Mouse (Mus musculus): ENCODE measurements around the gene Eif4enif1.
A peak's percentile ranks its signal among the peaks of the same experiment; 100 is the strongest.

The Eif4enif1 gene

DNA sequence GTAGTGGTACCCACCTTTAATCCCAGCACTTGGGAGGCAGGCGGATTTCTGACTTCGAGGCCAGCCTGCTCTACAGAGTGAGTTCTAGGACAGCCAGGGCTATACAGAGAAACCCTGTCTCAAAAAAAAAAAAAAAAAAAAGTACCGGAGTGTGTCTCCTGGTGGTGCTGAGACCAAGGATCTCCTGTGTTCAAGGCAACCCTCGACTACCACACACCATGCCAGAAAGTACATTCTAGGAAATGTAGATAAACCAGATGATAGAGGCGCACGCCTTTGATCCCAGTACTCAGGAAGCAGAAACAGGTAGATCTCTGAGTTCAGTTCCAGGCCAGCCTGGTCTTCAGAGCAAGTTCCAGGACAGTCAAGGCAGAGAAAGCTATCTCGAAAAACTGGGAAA, 64.9 kb downstream of the Eif4enif1 start:
- no peak for DNase-seq (ENCODE audit: low read depth)

DNA sequence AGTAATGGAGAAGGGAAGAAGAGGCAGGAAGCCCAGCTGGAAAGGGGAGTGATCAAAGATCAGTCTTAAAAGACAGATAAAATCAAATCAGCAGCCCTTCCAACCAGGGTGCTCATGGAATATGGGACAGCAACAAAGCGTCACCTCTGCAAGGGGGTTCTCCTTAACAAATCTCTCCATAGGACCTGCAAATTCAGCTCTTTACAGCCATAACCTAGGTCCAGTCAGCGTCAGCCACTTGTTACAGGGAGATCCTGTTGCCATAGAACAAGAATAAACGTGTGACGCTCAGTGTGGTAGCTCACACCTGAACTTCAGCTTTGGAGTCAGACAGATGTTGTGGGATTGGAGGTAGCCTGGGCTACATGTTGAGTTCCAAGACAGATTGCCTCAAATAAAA, 67.0 kb downstream of the Eif4enif1 start:
- no peak for DNase-seq (ENCODE audit: low read depth)

DNA sequence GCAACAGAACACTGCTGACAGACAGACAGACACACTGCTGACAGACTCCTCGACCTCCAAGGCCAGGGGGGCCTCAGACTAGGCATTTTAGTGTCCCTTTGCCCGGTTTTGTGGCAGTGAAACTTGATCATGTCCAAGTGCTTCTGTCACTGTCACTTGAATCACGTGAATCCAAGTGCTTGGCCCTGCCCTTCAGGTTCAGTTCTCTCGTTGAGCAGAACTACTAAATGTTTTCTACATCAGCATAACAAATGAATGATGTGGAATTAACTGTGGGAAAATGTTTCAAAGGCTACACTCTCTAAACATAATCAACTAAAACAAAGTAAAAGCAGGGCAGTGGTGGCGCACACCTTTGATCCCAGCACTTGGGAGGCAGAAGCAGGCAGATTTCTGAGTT, 76.2 kb downstream of the Eif4enif1 start:
- DNase-seq (ENCODE audit: low read depth) = no peak

DNA sequence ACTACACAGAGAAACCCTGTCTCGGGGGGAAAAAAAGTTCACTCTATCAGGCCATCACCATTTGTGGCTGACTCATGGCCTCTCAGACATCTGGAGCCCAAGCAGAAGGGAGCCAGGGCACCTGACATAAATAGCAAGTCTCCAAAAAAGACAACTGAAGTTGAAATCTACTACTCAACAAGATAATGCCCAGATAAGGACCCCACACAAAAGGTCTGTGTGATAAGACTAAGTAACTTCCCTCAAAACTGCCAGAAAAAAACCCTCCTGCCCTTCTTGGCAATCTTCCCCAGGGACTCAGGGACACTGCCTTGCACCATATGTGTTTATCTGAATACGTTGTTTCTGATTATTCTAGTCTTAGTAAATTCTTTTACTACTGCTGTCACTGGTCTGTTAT, 77.5 kb downstream of the Eif4enif1 start:
- no peak for DNase-seq (ENCODE audit: low read depth)

DNA sequence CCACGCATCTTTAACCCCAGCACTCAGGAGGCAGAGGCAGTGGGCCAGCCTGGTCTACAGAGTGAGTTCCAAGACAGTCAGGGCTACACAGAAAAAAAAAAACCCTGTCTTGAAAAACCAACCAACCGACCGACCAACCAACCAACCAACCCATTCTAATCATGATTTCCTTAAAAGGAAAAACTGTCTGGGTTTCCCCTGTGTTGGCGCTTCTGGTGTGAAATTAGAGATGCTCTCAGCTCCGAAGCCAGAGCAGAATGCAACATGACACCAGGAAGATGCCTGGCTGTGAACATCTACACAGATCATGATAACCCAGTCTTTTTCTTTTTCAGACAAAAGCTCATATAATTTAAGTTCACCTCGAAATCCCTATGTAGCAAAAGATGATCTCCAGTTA, 80.7 kb downstream of the Eif4enif1 start:
- DNase-seq (ENCODE audit: low read depth) = no peak

DNA sequence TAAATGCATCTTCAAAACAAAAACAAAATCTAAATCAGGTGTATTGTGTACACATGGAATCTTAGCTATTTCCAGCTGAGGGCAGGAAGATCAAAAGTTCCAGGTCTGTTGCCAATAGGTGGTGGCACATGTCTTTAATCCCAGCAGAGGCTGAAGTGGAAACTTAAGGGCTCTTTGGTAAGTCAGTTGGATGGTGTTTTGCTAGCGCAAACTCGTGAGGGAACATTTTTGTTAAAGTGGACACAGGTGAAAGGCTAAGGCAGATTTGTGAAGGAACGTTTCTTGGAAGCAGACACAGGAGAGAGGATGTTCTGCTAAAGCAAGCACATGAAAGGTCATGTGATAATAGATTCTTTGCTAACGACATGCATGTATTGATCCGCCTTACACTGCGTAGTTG, 81.5 kb downstream of the Eif4enif1 start:
- no peak for DNase-seq (ENCODE audit: low read depth)

DNA sequence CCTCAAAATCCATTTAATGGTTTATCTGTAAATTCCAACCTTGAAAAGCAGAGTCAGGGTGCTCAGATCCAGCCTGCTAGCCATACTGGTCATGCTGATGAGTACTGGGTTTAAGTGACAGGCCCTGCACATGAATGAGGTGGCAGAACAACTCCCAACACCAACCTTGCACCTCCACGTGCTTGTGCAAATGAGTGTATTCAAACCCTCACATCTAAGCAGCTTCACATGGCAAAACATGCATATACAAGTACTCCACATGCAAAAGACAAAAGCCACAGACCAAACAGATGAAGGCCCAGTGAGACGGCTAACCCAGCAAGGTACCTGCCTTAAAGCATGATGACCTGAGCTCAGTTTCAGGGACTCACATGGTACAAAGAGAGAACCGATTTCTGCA, 83.7 kb downstream of the Eif4enif1 start:
- DNase-seq (ENCODE audit: low read depth) = no peak

DNA sequence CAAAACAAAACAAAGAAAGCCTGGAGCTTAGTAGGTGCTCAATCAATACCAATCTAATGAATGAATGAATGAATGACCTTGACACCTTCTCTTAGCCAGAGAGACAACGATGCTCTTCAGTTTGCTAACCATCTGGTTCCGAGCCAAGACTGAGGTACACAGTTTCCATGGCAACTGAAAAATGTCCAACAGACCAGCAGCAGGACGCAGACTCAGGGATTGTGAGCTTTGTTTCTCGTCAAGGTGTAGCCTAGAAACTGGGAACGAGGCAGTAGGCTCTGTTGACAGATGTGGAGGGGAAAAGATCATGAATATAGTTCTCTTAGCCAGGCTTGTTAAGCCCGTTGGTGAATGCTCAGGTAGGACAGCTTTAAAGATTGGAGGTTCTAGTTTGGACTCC, 84.9 kb downstream of the Eif4enif1 start:
- DNase-seq (ENCODE audit: low read depth) = no peak

DNA sequence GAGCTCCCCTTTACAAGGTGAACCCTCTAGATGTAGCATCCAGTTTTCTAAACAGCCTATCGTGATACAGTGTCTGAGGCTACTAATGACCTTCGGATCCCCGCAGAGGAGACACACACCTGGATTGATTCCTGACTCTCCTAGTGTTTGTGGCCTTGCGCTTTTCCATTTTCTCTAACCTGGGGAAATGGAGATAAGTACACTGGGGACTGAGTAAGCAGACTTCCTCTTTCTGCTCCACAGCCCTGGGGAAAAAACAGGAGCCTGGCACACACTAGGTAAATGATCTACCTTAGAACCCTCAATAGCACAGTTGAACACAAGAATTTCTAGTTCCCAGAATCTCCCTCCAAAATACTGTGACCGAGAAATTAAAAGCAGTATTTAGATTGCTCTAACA, 85.7 kb downstream of the Eif4enif1 start:
- no peak for DNase-seq (ENCODE audit: low read depth)

DNA sequence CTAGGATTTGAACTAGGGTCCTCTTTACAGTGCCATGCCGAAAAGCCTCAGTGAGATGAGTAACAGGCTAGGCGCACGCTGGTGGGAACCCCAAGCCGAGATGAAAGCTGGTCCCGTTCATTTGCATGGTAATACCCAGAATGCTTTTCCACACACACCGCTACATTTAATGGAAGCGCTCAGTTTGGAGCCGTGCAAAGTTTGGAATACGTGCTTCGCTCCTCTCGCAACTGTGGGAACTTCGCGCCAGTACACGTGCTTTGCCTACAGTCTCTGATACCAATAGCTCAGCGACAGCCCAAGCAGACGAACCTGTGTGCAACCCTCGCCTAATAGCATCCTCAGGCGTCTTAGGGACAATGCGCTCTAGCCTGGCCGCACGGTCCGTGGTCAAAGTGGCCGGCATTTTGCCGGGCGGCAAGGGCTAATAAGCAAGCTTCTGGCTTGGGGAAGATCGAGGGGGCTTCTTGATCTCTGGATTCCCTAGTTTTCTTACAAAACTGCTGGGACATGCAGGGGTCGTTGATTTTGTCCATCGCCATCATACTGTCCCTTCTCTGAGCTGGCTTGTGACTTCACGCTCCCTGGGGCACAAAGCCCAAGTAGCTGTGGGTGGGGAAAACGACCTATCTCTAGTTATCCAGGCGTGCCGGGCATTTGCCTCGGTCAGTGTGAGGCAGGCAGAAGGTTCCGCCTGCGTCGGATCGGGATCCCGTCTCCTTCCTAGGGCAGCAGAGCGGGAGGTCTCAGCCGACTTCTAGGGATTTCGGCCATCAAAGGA, 86.5 kb downstream of the Eif4enif1 start, which contains the start of gene Patz1:
Gene Patz1, plus strand, starts transcription at position 354 of the 781 bp plus-strand sequence.
- DNase-seq (ENCODE audit: low read depth) = peak; percentile 46

DNA sequence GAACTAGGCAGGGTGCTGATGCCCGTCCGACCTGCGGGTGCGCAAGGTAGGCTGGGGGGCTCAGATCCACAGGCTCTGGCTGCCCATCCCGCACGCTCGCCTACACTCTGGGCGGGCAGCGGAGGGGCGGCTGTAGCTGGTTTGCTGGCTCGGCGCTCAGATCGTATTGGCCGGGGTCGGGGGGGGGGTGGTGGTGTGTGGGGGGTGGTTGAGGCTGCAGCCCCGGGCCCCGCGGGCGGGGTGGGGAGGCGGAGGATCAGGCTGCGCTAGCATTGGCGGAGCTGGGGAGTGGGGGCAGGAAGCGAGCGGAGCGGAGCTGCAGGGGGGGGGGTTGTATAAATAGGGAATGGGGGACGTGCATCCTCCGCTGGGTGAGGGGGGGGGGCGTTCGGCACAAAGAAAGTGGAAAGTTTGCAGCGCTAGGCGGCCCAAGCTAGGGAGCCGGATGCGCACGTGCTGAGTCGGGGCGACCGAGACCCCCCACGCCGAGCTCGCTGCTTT, 87.2 kb downstream of the Eif4enif1 start:
- DNase-seq (ENCODE audit: low read depth) = no peak

DNA sequence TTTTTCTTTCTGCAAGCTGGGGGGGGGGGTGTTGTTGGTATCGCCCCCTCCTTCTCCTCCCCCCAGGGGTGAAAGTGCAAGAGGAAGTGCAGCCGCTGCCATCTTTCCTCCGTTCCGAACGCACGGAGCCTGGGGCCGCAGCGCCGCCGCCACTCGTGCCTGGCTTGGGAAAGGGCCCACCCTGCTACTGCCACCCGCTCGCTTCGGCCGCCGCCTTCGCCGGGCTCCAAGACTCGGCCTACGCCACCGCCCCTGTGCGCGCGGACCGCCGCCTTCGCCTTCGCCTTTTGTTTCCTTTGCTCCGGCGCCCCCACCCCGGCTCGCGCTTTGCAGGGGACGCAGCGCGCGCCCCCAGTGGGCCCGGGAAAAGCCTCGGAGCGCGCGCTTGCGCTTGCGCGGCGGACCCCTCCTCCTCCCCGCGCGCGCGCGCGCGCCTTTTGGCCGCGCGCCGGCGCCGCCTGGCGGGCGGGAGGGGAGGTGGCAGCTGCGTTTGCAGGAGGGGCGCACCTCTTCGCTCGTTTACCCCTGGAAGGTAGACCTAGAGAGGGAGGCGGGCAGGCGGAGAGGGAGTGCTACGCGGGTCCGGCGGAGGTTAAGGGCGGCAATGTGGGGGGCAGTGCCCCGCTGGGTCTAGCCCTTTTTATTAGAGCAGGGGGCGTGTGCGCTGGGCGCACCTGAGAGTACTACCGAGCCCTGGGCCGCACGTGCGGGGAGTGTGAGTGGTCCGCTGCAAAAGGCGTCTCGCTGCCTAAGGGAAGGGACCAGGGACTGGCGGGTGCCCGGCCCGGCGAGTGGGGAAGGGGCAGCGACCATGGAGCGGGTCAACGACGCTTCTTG, 87.8 kb downstream of the Eif4enif1 start:
- DNase-seq (ENCODE audit: low read depth) = peak; percentile 63

DNA sequence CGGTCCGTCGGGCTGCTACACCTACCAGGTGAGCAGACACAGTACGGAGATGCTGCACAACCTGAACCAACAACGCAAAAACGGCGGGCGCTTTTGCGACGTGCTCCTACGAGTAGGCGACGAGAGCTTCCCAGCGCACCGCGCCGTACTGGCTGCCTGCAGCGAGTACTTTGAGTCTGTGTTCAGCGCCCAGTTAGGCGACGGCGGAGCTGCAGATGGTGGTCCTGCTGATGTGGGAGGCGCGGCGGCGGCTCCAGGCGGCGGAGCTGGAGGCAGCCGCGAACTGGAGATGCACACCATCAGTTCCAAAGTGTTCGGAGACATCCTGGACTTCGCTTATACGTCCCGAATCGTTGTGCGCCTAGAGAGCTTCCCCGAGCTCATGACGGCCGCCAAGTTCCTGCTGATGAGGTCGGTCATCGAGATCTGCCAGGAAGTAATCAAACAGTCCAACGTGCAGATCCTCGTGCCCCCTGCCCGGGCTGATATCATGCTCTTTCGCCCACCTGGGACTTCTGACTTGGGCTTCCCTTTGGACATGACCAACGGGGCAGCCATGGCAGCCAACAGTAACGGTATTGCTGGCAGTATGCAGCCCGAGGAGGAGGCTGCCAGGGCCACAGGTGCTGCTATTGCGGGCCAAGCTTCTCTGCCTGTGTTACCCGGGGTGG, 88.6 kb downstream of the Eif4enif1 start:
- peak; percentile 41 for DNase-seq (ENCODE audit: low read depth)

DNA sequence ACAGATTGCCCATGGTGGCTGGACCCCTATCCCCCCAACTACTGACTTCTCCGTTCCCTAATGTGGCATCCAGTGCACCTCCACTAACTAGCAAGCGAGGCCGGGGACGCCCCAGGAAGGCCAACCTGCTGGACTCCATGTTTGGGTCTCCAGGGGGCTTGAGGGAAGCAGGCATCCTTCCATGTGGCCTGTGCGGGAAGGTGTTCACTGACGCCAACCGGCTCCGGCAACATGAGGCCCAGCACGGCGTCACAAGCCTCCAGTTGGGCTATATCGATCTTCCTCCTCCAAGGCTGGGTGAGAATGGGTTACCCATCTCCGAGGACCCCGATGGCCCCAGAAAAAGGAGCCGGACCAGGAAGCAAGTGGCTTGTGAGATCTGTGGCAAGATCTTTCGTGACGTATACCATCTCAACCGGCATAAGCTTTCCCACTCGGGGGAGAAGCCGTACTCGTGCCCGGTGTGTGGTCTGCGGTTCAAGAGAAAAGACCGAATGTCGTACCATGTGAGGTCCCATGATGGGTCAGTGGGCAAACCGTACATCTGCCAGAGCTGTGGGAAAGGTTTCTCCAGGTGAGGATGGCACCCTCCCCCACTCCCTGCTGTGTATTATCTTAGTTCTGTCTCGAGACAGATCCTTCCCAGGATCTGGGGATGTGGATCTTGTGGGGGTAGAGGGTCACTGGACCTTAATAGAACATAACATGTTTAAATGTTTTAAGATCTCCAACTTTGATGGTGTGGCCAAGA, 89.3 kb downstream of the Eif4enif1 start:
- DNase-seq (ENCODE audit: low read depth) = no peak

DNA sequence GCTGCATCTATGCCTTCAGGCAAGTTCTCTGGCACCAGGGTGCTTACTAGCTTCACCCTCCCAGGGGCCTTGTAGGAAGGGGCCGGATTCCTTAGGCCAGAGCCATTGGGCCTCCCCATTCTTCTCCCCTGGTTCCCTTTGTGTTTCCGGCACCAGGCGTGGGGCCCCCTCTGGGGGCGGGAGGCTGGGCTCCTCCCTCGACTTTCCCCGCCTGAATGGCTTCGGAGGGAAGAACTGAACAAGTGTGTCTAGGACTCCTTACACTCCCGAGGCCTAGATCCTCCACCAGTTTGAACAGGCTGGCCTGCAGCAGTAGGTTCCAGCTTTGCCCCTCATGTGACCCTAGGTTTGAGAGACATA, 89.8 kb downstream of the Eif4enif1 start:
- peak; percentile 68 for DNase-seq (ENCODE audit: low read depth)

DNA sequence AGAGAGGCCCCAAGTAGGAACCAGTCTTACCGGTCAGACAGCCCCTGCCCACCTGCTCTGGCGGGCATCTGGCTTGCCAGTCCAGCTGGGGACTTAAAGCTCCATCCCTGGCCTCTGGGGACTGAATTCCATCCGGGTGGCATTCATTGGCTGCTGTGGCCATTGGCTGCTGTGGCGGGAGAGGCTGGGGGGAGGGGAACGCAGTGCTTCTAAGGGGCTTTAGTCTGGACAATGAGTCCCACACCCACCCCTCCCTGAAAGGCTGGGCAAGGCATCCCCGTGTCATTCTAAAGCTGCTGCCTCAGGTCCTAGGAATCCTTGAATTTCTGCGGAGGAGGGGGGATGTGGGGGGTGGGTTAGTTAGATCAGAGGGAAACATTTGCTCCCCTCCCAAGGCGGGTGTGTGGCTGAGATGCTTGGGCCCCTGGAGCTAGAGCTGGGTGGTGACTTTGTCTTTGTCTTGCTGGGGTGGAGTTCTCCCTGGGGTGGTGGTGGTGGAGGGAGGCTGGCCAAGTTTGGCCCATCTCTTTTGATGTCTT, 90.6 kb downstream of the Eif4enif1 start:
- DNase-seq (ENCODE audit: low read depth) = no peak

DNA sequence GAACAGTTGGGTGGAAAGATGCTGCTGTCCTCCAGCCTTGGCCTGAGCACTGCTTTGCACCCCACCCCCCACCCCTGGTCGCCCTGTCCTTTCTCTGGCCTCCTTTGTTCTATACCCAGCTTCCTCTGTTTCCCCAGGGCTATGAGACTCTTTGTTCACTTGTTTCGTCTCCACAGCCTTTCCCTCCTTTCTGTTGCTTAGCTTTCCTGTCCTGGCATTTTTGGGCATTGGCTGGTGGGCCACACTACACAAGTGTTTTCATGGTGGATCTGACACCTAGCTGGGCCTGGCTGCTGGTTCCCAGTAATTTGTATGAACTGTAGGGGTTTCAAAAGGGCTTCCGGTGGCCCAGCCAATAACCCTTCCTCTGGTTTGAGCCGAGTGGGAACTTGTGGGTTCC, 91.2 kb downstream of the Eif4enif1 start:
- no peak for DNase-seq (ENCODE audit: low read depth)

Measured in c-Kit-positive CD71-positive TER-119-negative erythroid progenitor cells, embryonic 14.5 days (primary cell).